Comparison of ENCODE assay signal across 20 mouse cellular contexts in genomic region chr2:150012787-150013346, GRCm38 (mm10).
DNase-seq lines count a peak whose midpoint lies in the region; ATAC-seq and TF ChIP-seq lines count a peak whose summit lies in the region.
"Had no signal": no experiment of that assay in that cellular context is flagged by ENCODE, and none has a peak within 500 bp of the region (broad histone marks: within the 10 kb centered on the region; RNA-seq: fewer than 3 reads in every experiment).

No protein-coding gene starts in this region.

- no peak for TF ChIP-seq POLR2A in lung, adult 2 months (IDR thresholded peaks at IDR 0.05; ENCODE audit: borderline replicate concordance, extremely low read depth, low read depth, low read length)

- H3K27ac ChIP-seq in forebrain, embryonic 13.5 days = no peak overlapping the region
- H3K27ac ChIP-seq in forebrain, embryonic 10.5 days = no peak overlapping the region
- H3K27ac ChIP-seq in lung, embryonic 14.5 days (ENCODE audit: low read depth) = no peak overlapping the region
- H3K27ac ChIP-seq: embryonic facial prominence, embryonic 15.5 days; gastrocnemius, adult 2 months; hindbrain, embryonic 12.5 days had no signal

- no peak overlapping the region for H3K9ac ChIP-seq in forebrain, embryonic 13.5 days
- H3K9ac ChIP-seq in lung, embryonic 14.5 days = no peak overlapping the region
- H3K9ac ChIP-seq: embryonic facial prominence, embryonic 15.5 days; hindbrain, embryonic 12.5 days had no signal

- 75% methylated on average over 6 of the region's 6 CpGs for WGBS in forebrain, embryonic 13.5 days
- WGBS in forebrain, embryonic 10.5 days = 90% methylated on average over 6 of the region's 6 CpGs
- 45% methylated on average over 6 of the region's 6 CpGs for WGBS in lung, embryonic 14.5 days
- WGBS in lung, adult 2 months = 49% methylated on average over 6 of the region's 6 CpGs

- no peaks in the 10 kb centered on the region for H3K27me3 ChIP-seq in forebrain, embryonic 13.5 days
- no peaks in the 10 kb centered on the region for H3K27me3 ChIP-seq in forebrain, embryonic 10.5 days (ENCODE audit: poor library complexity, severe bottlenecking)
- no peaks in the 10 kb centered on the region for H3K27me3 ChIP-seq in lung, embryonic 14.5 days (ENCODE audit: insufficient read depth, low read length)
- H3K27me3 ChIP-seq: embryonic facial prominence, embryonic 15.5 days; hindbrain, embryonic 12.5 days had no signal

- no peak for TF ChIP-seq CTCF in lung, embryonic 14.5 days (IDR thresholded peaks at IDR 0.05; ENCODE audit: low read depth)
- TF ChIP-seq CTCF in lung, adult 2 months (IDR thresholded peaks at IDR 0.05; ENCODE audit: insufficient read depth, low read length) = no peak

- H3K4me2 ChIP-seq in forebrain, embryonic 13.5 days = no peak overlapping the region
- no peak overlapping the region for H3K4me2 ChIP-seq in lung, embryonic 14.5 days
- H3K4me2 ChIP-seq: embryonic facial prominence, embryonic 15.5 days; hindbrain, embryonic 12.5 days had no signal

- H3K4me1 ChIP-seq in forebrain, embryonic 13.5 days = peaks cover 21% of the 10 kb centered on the region
- H3K4me1 ChIP-seq in forebrain, embryonic 10.5 days = peaks cover 5% of the 10 kb centered on the region; the same call in 1 of the 2 replicates
- H3K4me1 ChIP-seq in lung, embryonic 14.5 days (ENCODE audit: insufficient read depth) = no peaks in the 10 kb centered on the region
- no peaks in the 10 kb centered on the region for H3K4me1 ChIP-seq in lung, adult 2 months (ENCODE audit: control insufficient read depth, insufficient read depth, low read length)
- H3K4me1 ChIP-seq: embryonic facial prominence, embryonic 15.5 days had no signal

- H3K4me3 ChIP-seq in forebrain, embryonic 13.5 days = no peak overlapping the region
- no peak overlapping the region for H3K4me3 ChIP-seq in forebrain, embryonic 10.5 days
- no peak overlapping the region for H3K4me3 ChIP-seq in lung, embryonic 14.5 days (ENCODE audit: low read depth, low read length)
- no peak overlapping the region for H3K4me3 ChIP-seq in lung, adult 2 months (replicated peaks; ENCODE audit: extremely low read depth, low read depth, low read length)
- H3K4me3 ChIP-seq: embryonic facial prominence, embryonic 15.5 days; erythroblast, embryonic 14.5 days; gastrocnemius, adult 2 months; hindbrain, embryonic 12.5 days had no signal

- no peaks in the 10 kb centered on the region for H3K9me3 ChIP-seq in forebrain, embryonic 13.5 days (replicated peaks)
- no peaks in the 10 kb centered on the region for H3K9me3 ChIP-seq in forebrain, embryonic 10.5 days
- no peaks in the 10 kb centered on the region for H3K9me3 ChIP-seq in lung, embryonic 14.5 days (ENCODE audit: low read depth, low read length)
- H3K9me3 ChIP-seq: embryonic facial prominence, embryonic 15.5 days; hindbrain, embryonic 12.5 days had no signal

- no peak for DNase-seq in forebrain, embryonic 10.5 days (ENCODE audit: extremely low spot score, low spot score)
- DNase-seq in lung, embryonic 14.5 days = peak; percentile 52
- no peak for DNase-seq in lung, adult 2 months
- peak; percentile 7 for DNase-seq in lung, postnatal 36 days
- DNase-seq in lung, postnatal 14 days = no peak
- no peak for DNase-seq in gastrocnemius, postnatal 10 days
- DNase-seq: adrenal gland, postnatal 10 days; cerebellum, adult 11-12 months; cerebellum, adult 9-10 months; cerebellum, postnatal 36 days; gastrocnemius, adult 2 months; gastrocnemius, postnatal 36 days; heart, adult 11 months; heart, postnatal 10 days; heart, postnatal 4 days had no signal

- H3K36me3 ChIP-seq in forebrain, embryonic 13.5 days (ENCODE audit: poor library complexity, severe bottlenecking) = no peaks in the 10 kb centered on the region
- H3K36me3 ChIP-seq in forebrain, embryonic 10.5 days (replicated peaks) = no peaks in the 10 kb centered on the region
- H3K36me3 ChIP-seq in lung, embryonic 14.5 days (ENCODE audit: insufficient read depth) = no peaks in the 10 kb centered on the region
- H3K36me3 ChIP-seq: embryonic facial prominence, embryonic 15.5 days; hindbrain, embryonic 12.5 days had no signal

- ATAC-seq in forebrain, embryonic 13.5 days = peak; percentile 39
- peak; percentile 35; the same call in 1 of the 2 replicates for ATAC-seq in lung, embryonic 14.5 days (ENCODE audit: insufficient read depth)
- ATAC-seq: inflammation-experienced regulatory T-cells, adult 6 months had no signal

Comparison
In these comparisons a context has a peak if more than half of its experiments do, and no peak if none do; other contexts are left out.
1. DNase-seq: peak in lung, embryonic 14.5 days (single experiment) and lung, postnatal 36 days (single experiment); none in forebrain, embryonic 10.5 days (single experiment), lung, adult 2 months (single experiment), lung, postnatal 14 days (single experiment) and gastrocnemius, postnatal 10 days (single experiment).